13 mouse cellular contexts compared by ENCODE assay signal in the genomic region with DNA sequence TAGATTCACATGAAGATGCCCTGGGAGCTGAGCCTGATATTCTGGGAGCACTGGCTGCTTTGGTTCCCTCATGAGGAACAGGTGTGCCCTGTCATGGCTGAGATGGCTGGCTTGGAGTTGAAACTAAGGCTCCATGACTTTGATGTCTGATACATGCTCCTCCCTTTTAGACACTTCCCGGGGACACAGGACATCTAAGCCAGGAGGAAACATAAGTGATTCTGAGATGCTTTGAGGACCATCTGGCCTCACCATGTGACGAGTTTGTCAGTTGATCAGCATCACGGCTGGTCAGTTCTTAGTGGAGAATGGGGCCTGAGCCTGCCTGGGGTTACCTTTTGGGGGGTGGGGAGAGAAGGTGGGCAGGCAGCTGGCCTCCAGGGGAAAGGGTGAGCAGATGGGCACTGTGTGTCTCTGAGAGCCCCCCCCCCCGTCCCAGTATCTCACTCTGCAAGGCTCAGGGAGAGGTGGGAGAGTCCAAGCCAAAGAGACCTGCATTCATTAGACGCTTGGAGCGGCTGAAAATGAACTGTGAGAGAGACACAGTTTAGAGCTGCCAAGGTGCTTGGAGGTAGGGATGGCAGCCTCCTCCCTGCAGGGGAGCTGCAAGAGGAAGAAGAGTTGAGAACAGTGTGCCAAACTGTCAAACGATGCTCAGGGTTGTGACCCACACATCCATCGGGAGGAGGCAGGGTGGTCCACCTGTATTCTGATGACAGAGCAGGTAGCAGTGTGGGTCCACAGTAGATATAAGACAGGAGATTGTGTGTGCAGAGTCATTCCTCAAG.
"Had no signal": no experiment of that assay in that cellular context is flagged by ENCODE, and none has a peak within 500 bp of the region (broad histone marks: within the 10 kb centered on the region; RNA-seq: fewer than 3 reads in every experiment).

No protein-coding gene starts in this region.

- H3K4me3 ChIP-seq: limb, embryonic 15.5 days; liver, embryonic 12.5 days; midbrain, embryonic 10.5 days; myocyte; neural tube, embryonic 15.5 days had no signal

- H3K4me2 ChIP-seq: limb, embryonic 15.5 days; liver, embryonic 12.5 days; lung, embryonic 14.5 days; neural tube, embryonic 15.5 days had no signal

- H3K9me3 ChIP-seq: limb, embryonic 15.5 days; liver, embryonic 12.5 days; midbrain, embryonic 10.5 days; neural tube, embryonic 15.5 days had no signal

- H3K4me1 ChIP-seq: liver, embryonic 12.5 days; midbrain, embryonic 10.5 days had no signal

- DNase-seq: kidney, adult 9 months; lung, embryonic 14.5 days; lung, postnatal 10 days; lung, postnatal 4 days; right cerebral cortex, adult 18-20 months; right cerebral cortex, postnatal 25 days; thymus, postnatal 36 days had no signal

- H3K27me3 ChIP-seq: limb, embryonic 15.5 days; neural tube, embryonic 15.5 days had no signal

- H3K27ac ChIP-seq: limb, embryonic 15.5 days; liver, embryonic 12.5 days; midbrain, embryonic 10.5 days; neural tube, embryonic 15.5 days had no signal

- H3K36me3 ChIP-seq: limb, embryonic 15.5 days; liver, embryonic 12.5 days; midbrain, embryonic 10.5 days; neural tube, embryonic 15.5 days had no signal

- ATAC-seq: intestine, embryonic 16.5 days; liver, embryonic 12.5 days had no signal

- H3K9ac ChIP-seq: limb, embryonic 15.5 days; liver, embryonic 12.5 days; lung, embryonic 14.5 days; neural tube, embryonic 15.5 days had no signal
